Mouse (Mus musculus) spleen, postnatal 0 days (tissue): Measurements from ENCODE around the gene Resp18. TPM values are rescaled to one million over a fixed set of nuclear protein-coding genes. Genes with fewer than 3 reads are reported as not detected.

Experiments used
- polyA plus RNA-seq: library from polyadenylated mRNA; unstranded; fragments of >200 nt; fragmentation: Nextera tagmentation; extraction: Ambion mirVana; gene quantifications from 2 replicates; pipeline ENCODE4 v1.2.1, GENCODE M21; 2015

Resp18 gene
- polyA plus RNA-seq, result not detected in 2 replicates

DNA sequence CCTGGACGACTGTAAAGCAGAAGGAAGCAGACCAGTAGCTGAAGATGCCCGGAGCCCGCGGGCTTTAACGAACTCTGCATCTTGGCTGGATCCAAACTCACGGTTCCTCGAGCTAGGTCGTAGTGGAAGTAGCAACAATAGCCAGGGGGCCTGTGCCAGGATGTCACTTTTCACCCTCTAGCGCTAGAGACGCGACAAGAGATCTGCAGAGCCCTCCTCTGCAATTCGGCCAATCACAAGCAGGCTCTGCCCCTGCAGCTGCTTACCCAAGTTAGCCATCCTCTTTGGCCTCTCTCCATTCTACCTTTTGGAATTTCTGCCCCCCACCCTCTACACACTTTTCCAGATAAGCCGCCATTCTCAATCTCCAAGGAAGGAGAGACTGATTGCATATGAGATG, at the start of gene Resp18:
Gene Resp18 (minus strand): TSS at position 188 of the 400 bp plus-strand sequence.

DNA sequence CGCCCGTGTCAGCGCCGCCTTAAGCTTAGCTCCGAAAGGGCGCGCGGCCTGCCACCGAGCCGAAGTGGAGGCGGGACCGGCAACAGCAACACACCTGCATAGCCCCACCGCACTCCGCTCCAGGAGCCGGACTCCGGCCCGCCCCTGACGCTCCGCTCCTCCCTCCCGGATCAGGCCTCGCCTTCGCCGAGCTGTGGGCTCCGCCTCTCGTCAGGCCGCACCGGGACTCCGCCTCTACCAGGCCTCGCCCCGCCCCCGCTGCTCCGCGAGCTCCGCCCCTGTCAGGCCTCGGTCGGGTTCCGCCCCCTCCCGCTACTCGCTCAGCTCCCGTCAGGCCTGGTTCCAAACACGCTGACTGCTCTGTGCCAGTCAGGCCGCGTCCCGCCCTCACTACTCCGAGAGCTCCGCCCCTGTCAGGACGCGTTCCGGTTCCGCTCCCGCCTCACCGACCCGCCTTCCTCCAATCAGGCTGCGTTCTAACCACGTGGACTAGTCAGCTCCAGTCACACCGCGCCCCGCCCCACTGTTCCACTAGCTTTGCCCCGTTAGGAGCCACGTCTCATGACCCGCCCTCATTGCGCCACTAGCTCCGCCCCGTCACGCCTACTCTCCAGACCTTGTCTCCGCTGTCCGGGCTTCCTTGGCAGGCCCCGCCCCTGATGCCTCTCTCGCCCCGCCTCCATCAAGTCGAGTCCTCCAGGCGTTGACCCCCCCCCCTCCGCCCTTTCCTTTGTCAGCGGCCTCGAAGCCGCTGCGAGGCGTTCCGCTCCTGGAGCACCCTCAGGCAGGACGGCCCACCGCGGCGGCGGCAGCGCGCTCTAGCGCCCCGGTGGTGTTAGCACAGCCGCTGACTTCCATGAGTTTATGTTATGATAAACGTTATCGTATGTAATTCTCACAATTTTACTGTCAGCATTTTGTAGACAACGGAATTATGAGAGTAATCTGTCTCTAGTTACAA, 39.3 kb upstream of the Resp18 start, which contains the start of gene Dnpep:
Gene Dnpep (minus strand): TSS at position 750 of the 961 bp plus-strand sequence.

DNA sequence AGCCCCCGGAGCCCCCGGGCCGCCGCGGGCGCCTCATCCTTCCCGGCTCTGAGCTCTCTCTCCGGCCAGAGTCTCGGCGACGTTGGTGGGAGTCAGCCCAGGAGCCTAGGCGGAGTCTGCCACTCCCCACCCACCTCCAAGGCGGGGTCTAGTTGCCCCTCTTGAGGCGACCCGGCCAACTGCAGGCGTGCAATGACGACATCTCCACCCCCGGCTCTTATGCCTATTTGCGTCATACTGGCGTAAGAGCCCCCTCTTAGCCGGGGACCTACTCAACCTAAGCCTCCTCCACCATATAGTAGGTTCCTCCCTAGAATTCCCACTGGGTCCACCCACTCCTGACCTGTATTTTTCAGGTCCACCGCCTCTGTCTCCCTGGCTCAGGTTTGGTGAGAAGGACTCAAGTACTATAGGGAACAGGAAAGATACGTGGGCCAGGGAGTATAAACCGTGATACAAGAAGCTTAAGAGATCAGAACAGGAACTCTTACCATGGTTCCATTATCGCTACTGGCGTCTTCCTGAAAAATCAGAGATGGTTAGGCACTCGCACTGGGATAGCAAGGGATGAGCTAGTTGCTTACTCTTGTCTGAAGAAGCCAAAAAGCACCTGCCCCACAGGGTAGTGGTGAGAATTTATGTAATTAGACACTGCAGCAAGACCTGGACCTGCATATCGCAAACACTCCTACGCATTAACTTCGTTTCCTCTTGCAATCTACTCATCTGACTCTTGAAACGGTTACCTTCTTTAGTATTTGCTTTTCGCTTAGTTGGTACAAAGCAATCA, 13.9 kb downstream of the Resp18 start, which contains the start of gene Ptprn:
Gene Ptprn (minus strand): TSS at position 412 of the 790 bp plus-strand sequence.

DNA sequence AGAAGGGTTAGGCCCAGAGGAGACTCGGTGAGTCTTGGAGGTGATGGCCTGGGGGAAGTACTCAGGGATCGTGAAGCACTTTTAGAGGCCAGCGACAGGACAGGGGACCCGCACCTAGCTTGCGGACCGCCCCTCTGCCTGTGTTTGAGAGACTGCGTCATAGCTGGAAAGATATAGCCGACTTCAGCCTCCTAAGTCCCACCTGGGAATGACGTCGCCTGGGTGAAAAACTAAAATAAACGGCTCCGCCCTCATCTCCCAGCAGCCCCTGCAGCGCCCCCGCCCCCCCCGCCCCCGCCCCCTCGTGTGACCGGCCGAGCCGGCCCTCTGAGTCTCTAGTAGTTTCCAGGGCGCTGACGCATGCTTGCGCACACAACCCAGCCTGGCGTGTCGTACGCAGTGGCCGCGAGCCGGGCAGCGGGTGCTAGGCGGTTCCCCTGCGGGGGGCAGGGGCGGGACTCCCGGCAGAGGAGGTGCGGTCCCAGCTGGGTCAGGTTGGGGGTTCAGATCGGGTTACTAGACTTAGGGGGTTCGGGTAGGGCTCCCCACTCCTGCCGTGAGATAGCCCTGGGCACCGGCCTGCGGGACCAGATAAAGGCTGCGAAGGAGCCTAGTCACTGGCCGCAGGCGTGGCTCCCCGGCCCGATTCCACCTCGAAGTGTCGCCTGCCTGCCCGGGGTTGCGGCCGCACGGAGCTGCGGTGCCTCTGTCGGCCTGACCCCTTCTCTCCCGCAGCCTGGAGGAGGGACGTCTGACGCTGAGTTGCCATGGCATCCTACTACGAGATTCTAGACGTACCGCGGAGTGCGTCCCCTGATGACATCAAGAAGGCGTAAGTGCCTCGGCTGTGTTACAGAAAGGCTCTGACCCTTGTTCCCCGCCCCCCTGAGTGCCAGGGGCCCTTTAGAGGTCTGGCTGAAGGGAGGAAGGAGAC, 41.8 kb downstream of the Resp18 start, which contains the start of gene Dnajb2:
Gene Dnajb2 (plus strand): TSS at position 290 of the 934 bp plus-strand sequence.

DNA sequence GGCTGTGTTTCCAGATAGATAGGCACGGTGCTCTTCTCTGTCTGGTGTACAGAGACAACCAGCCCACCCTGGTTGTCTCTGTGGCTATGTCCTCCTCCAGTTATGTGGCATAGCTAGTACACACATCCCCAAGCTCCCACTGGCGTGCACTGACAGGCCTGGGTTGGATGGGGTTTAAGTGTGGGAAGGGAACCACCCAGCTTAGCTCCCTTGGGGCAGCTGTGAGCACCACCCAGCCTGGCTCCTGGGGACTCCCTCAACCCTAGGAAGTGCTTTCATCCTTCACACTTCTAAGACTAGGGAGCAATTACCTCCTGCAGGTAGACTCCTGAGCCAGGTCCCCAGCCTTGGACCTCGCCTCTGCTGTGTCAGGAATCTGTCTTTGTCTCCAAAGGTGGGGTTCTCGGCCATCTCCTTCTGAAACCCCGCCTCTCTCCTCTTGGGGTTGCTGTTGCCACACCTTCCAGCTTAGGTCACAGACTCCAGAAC, 46.5 kb downstream of the Resp18 start, which contains the start of gene A630095N17Rik:
Gene A630095N17Rik (minus strand): TSS at position 439 of the 489 bp plus-strand sequence.

Other genes starting within 250 kb of the Resp18 start
- gene Nhej1, start 153.2 kb downstream of the Resp18 start, polyA plus RNA-seq, result 7.1 and 7.9 TPM in 2 replicates
- 0.94 and 1.3 TPM in 2 replicates for gene Slc23a3, start 144.5 kb downstream of the Resp18 start, polyA plus RNA-seq
- gene Cnppd1, start 135.7 kb downstream of the Resp18 start, polyA plus RNA-seq, result 67.5 and 72.4 TPM in 2 replicates
- gene Retreg2, start 135.6 kb downstream of the Resp18 start, polyA plus RNA-seq, result 59.5 and 62.7 TPM in 2 replicates
- 44.8 and 52.0 TPM in 2 replicates for gene Zfand2b, start 109.8 kb downstream of the Resp18 start, polyA plus RNA-seq
- gene Abcb6, start 98.0 kb downstream of the Resp18 start, polyA plus RNA-seq, result 48.6 and 54.9 TPM in 2 replicates
- 13.2 and 13.3 TPM in 2 replicates for gene Ankzf1, start 86.3 kb downstream of the Resp18 start, polyA plus RNA-seq
- gene Atg9a, start 86.2 kb downstream of the Resp18 start, polyA plus RNA-seq, result 25.2 and 26.9 TPM in 2 replicates
- gene Glb1l, start 67.6 kb downstream of the Resp18 start, polyA plus RNA-seq, result 6.6 and 10.7 TPM in 2 replicates
- gene Stk16, start 67.6 kb downstream of the Resp18 start, polyA plus RNA-seq, result 72.1 and 75.1 TPM in 2 replicates
- 363 and 392 TPM in 2 replicates for gene Tuba4a, start 58.5 kb downstream of the Resp18 start, polyA plus RNA-seq
- gene A630095N17Rik, start 46.3 kb downstream of the Resp18 start, polyA plus RNA-seq, result not detected in 2 replicates
- 37.0 and 38.2 TPM in 2 replicates for gene Dnajb2, start 42.0 kb downstream of the Resp18 start, polyA plus RNA-seq
- 0.05 and 0.12 TPM in 2 replicates for gene Ptprn, start 13.9 kb downstream of the Resp18 start, polyA plus RNA-seq
- gene Dnpep, start 39.6 kb upstream of the Resp18 start, polyA plus RNA-seq, result 46.6 and 54.4 TPM in 2 replicates
- gene Des, start 81.9 kb upstream of the Resp18 start, polyA plus RNA-seq, result 18.8 and 21.8 TPM in 2 replicates
- 6.9 and 7.2 TPM in 2 replicates for gene Speg, start 96.9 kb upstream of the Resp18 start, polyA plus RNA-seq
- gene Gmppa, start 157.5 kb upstream of the Resp18 start, polyA plus RNA-seq, result 31.2 and 35.9 TPM in 2 replicates
- not detected in 2 replicates for gene Asic4, start 172.0 kb upstream of the Resp18 start, polyA plus RNA-seq
- 8.8 and 10.6 TPM in 2 replicates for gene Chpf, start 200.9 kb upstream of the Resp18 start, polyA plus RNA-seq
- 0.25 and 0.32 TPM in 2 replicates for gene Tmem198, start 201.1 kb upstream of the Resp18 start, polyA plus RNA-seq
- gene Obsl1, start 228.0 kb upstream of the Resp18 start, polyA plus RNA-seq, result 13.6 and 19.7 TPM in 2 replicates
- 0.97 and 1.8 TPM in 2 replicates for gene Inha, start 228.7 kb upstream of the Resp18 start, polyA plus RNA-seq
- gene Stk11ip, start 243.1 kb upstream of the Resp18 start, polyA plus RNA-seq, result 9.3 and 10.9 TPM in 2 replicates